Mouse (Mus musculus) heart, embryonic 13.5 days (tissue): Measurements from ENCODE around the gene Olfr291. TPM values are rescaled to one million over a fixed set of nuclear protein-coding genes. Genes with fewer than 3 reads are reported as not detected.

ENCODE experiments used
- ATAC-seq: fragments of 200-750 bp; cut with Nextera tagmentation; 2 replicates; pipeline ENCODE4 v1.8.0; 2017; ENCODE audit warnings: moderate TSS enrichment; ENCODE audit not compliant: insufficient number of reproducible peaks, low FRiP score, low TSS enrichment; ENCODE audit errors: extremely low read depth
- H3K27ac ChIP-seq: fragments of 300-500 bp; sonication (generic); replicated peaks from 2 replicates; pipeline ENCODE4 v1.5.1; 2015; ENCODE audit warnings: moderate library complexity, mild to moderate bottlenecking, inconsistent platforms
- H3K27me3 ChIP-seq: fragments of 300-500 bp; sonication (generic); replicated peaks from 2 replicates; pipeline ENCODE4 v1.6.1; 2015; ENCODE audit warnings: mild to moderate bottlenecking, inconsistent platforms
- H3K36me3 ChIP-seq: fragments of 300-500 bp; sonication (generic); 2 replicates; pipeline ENCODE4 v1.6.1; 2015; ENCODE audit warnings: mild to moderate bottlenecking, inconsistent platforms
- H3K4me1 ChIP-seq: fragments of 300-500 bp; sonication (generic); 2 replicates; pipeline ENCODE4 v1.6.1; 2015; ENCODE audit warnings: inconsistent platforms
- H3K4me2 ChIP-seq: fragments of 300-500 bp; sonication (generic); 2 replicates; pipeline ENCODE4 v1.6.1; 2015; ENCODE audit warnings: inconsistent platforms, mild to moderate bottlenecking, moderate library complexity
- H3K4me3 ChIP-seq: fragments of 300-500 bp; sonication (generic); 2 replicates; pipeline ENCODE4 v1.5.1; 2015; ENCODE audit warnings: moderate library complexity, mild to moderate bottlenecking, inconsistent platforms
- H3K9ac ChIP-seq: fragments of 300-500 bp; sonication (generic); 2 replicates; pipeline ENCODE4 v1.6.1; 2015; ENCODE audit warnings: inconsistent platforms, mild to moderate bottlenecking, moderate library complexity
- H3K9me3 ChIP-seq: fragments of 300-500 bp; sonication (generic); 2 replicates; pipeline ENCODE4 v1.6.1; 2016; ENCODE audit warnings: inconsistent platforms
- WGBS: fragments of 180-500 bp; shearing (Covaris S2); methylation state at CpG from one replicate; pipeline ENCODE4 v1.1.7; 2015; ENCODE audit warnings: mixed read lengths; 5-methylcytosine and 5-hydroxymethylcytosine counted together
- polyA plus RNA-seq: library from polyadenylated mRNA; unstranded; fragments of >200 nt; fragmentation: Nextera tagmentation; extraction: Ambion mirVana; gene quantifications from 2 replicates; pipeline ENCODE4 v1.2.1, GENCODE M21; 2015

The Olfr291 gene
- not detected in 2 replicates for polyA plus RNA-seq

GRCm38 (mm10) chr7:84853253-84853652 is at the start of gene Olfr291:
TSS of gene Olfr291 (plus strand) at chr7:84853553.
- Histone ChIP-seq H3K27me3 (no peaks in the 10 kb centered on the region), H3K27ac (no peak within 1 kb of the TSS), H3K9me3 (no peaks in the 10 kb centered on the region), H3K4me2 (no peak within 1 kb of the TSS), H3K9ac (no peak within 1 kb of the TSS), H3K4me3 (no peak within 1 kb of the TSS), H3K4me1 (no peaks in the 10 kb centered on the region), H3K36me3 (no peaks in the 10 kb centered on the region)
- 54% methylated on average over 2 of the region's 2 CpGs for WGBS
- ATAC-seq = no peak

GRCm38 (mm10) chr7:84805224-84805623 is 48.1 kb upstream of the Olfr291 start:
- Histone ChIP-seq H3K4me3 (no peak overlapping the region), H3K9me3 (no peaks in the 10 kb centered on the region), H3K27ac (no peak overlapping the region), H3K27me3 (peaks cover 22% of the 10 kb centered on the region), H3K4me2 (no peak overlapping the region), H3K9ac (no peak overlapping the region), H3K36me3 (no peaks in the 10 kb centered on the region), H3K4me1 (no peaks in the 10 kb centered on the region)
- no peak for ATAC-seq
- 21% methylated on average over 1 of the region's 1 CpGs for WGBS

GRCm38 (mm10) chr7:84806159-84806558 is 47.2 kb upstream of the Olfr291 start:
- no peak for ATAC-seq
- Histone ChIP-seq H3K36me3 (no peaks in the 10 kb centered on the region), H3K27me3 (peaks cover 13% of the 10 kb centered on the region), H3K4me2 (no peak overlapping the region), H3K27ac (no peak overlapping the region), H3K9ac (no peak overlapping the region), H3K9me3 (no peaks in the 10 kb centered on the region), H3K4me1 (no peaks in the 10 kb centered on the region), H3K4me3 (no peak overlapping the region)
- WGBS = 66% methylated on average over 4 of the region's 4 CpGs

GRCm38 (mm10) chr7:84884530-84884929 is 31.2 kb downstream of the Olfr291 start:
- Histone ChIP-seq H3K4me2 (no peak overlapping the region), H3K27me3 (no peaks in the 10 kb centered on the region), H3K4me1 (no peaks in the 10 kb centered on the region), H3K9me3 (0 out of 2 replicates have a peak, but pooled peaks cover 3% of the 10 kb centered on the region), H3K36me3 (no peaks in the 10 kb centered on the region), H3K27ac (no peak overlapping the region), H3K4me3 (no peak overlapping the region), H3K9ac (no peak overlapping the region)
- no peak for ATAC-seq
- 37% methylated on average over 1 of the region's 1 CpGs for WGBS

Other genes with a start within 250 kb of the Olfr291 start
- gene Fah, start 246.8 kb upstream of the Olfr291 start, polyA plus RNA-seq = 5.7 and 6.2 TPM in 2 replicates
- 134 and 149 TPM in 2 replicates for gene Zfand6, start 163.6 kb upstream of the Olfr291 start, polyA plus RNA-seq
- not detected in 2 replicates for gene Vmn2r65, start 110.6 kb downstream of the Olfr291 start, polyA plus RNA-seq
- gene Vmn2r66, start 158.7 kb downstream of the Olfr291 start, polyA plus RNA-seq = not detected in 2 replicates